Mouse (Mus musculus) CH12.LX (cell line): ENCODE data around the gene Nrp2. TPM values are rescaled to one million over a fixed set of nuclear protein-coding genes. Genes with fewer than 3 reads are reported as not detected.

Experiments
- DNase-seq: peaks from one replicate; pipeline ENCODE4 v3.0.0-alpha.2; 2013; ENCODE audit errors: extremely low read depth
- H3K27ac ChIP-seq: 2 replicates; pipeline ENCODE4 v1.5.1; 2012; ENCODE audit warnings: low read depth, mild to moderate bottlenecking, control low read depth, moderate library complexity; ENCODE audit not compliant: insufficient read depth
- H3K27me3 ChIP-seq: replicated peaks from 2 replicates; pipeline ENCODE3; 2012; ENCODE audit warnings: inconsistent platforms
- H3K36me3 ChIP-seq, 2 experiments: replicated peaks in 1 of 2; 2 replicates each; pipeline versions ENCODE3 to v1.6.1; 2012; ENCODE audit warnings: inconsistent platforms in 1 of 2, low read length in 1 of 2, mild to moderate bottlenecking in 1 of 2, mixed read lengths in 1 of 2, moderate library complexity in 1 of 2; ENCODE audit not compliant: control insufficient read depth in 1 of 2, insufficient read depth in 1 of 2
- H3K4me1 ChIP-seq, 2 experiments: 2 replicates each; pipeline ENCODE4 v1.6.1; 2012; ENCODE audit warnings: inconsistent platforms in 1 of 2, moderate library complexity in 1 of 2; ENCODE audit not compliant: insufficient read depth in 2 of 2, control insufficient read depth in 1 of 2
- H3K4me2 ChIP-seq: 2 replicates; pipeline ENCODE4 v1.6.1; 2012; ENCODE audit warnings: low read depth, mild to moderate bottlenecking, control low read depth; ENCODE audit not compliant: poor library complexity, insufficient read depth, severe bottlenecking
- H3K4me3 ChIP-seq, 3 experiments: fragments of 150-350 bp in 1 of 3; sonication (generic) in 1 of 3; replicated peaks in 1 of 3; 2 replicates each; pipeline versions ENCODE3 to v1.5.1; 2011 to 2012; ENCODE audit warnings: low read depth in 2 of 3, low read length in 2 of 3, mild to moderate bottlenecking in 2 of 3, moderate library complexity in 2 of 3, control low read depth in 1 of 3, improper control_type of control experiment in 1 of 3, inconsistent platforms in 1 of 3, mixed read lengths in 1 of 3; ENCODE audit not compliant: poor library complexity in 1 of 3
- H3K79me2 ChIP-seq: replicated peaks from 2 replicates; pipeline ENCODE4 v1.6.1; 2012; ENCODE audit warnings: mild to moderate bottlenecking, moderate library complexity; ENCODE audit not compliant: control insufficient read depth, poor library complexity, insufficient read depth, severe bottlenecking; ENCODE audit errors: extremely low read depth
- H3K9ac ChIP-seq: 2 replicates; pipeline ENCODE4 v1.6.1; 2012; ENCODE audit warnings: low read depth, mild to moderate bottlenecking, control low read depth, moderate library complexity; ENCODE audit not compliant: insufficient read depth
- H3K9me3 ChIP-seq: replicated peaks from 2 replicates; pipeline ENCODE3; 2012; ENCODE audit warnings: low read length, inconsistent platforms, mixed read lengths
- BHLHE40 ChIP-seq: IDR thresholded peaks from 2 replicates; pipeline ENCODE4 v1.6.1; 2011; ENCODE audit warnings: mild to moderate bottlenecking, low read depth, low read length, improper control_type of control experiment
- CHD2 ChIP-seq: IDR thresholded peaks from 2 replicates; pipeline ENCODE4 v1.6.1; 2011; ENCODE audit warnings: low read length, improper control_type of control experiment
- E2F4 ChIP-seq: IDR thresholded peaks from 2 replicates; pipeline ENCODE4 v1.6.1; 2011; ENCODE audit warnings: low read depth, low read length, improper control_type of control experiment; ENCODE audit not compliant: insufficient replicate concordance
- EP300 ChIP-seq: IDR thresholded peaks from 2 replicates; pipeline ENCODE4 v1.6.1; 2011; ENCODE audit warnings: low read length, improper control_type of control experiment
- HCFC1 ChIP-seq: IDR thresholded peaks from 2 replicates; pipeline ENCODE4 v1.6.1; 2012; ENCODE audit warnings: low read depth, mild to moderate bottlenecking, inconsistent platforms, low read length, improper control_type of control experiment
- JUN ChIP-seq: IDR thresholded peaks from 2 replicates; pipeline ENCODE4 v1.6.1; 2011; ENCODE audit warnings: low read depth, mild to moderate bottlenecking, low read length, improper control_type of control experiment, moderate library complexity; ENCODE audit not compliant: insufficient read depth
- MAFK ChIP-seq: IDR thresholded peaks from 2 replicates; pipeline ENCODE4 v1.6.1; 2011; ENCODE audit warnings: low read length, improper control_type of control experiment; ENCODE audit not compliant: insufficient replicate concordance
- MAX ChIP-seq: IDR thresholded peaks from 2 replicates; pipeline ENCODE4 v1.6.1; 2011; ENCODE audit warnings: low read length, improper control_type of control experiment
- MAZ ChIP-seq: IDR thresholded peaks from 2 replicates; pipeline ENCODE4 v1.6.1; 2012; ENCODE audit warnings: low read depth, mild to moderate bottlenecking, inconsistent platforms, low read length, improper control_type of control experiment, moderate library complexity
- MEF2A ChIP-seq: IDR thresholded peaks from 2 replicates; pipeline ENCODE4 v1.6.1; 2014; ENCODE audit warnings: low read depth, mild to moderate bottlenecking, inconsistent platforms, low read length, improper control_type of control experiment, borderline replicate concordance
- MYC ChIP-seq: IDR thresholded peaks from 2 replicates; pipeline ENCODE4 v1.6.1; 2011; ENCODE audit warnings: low read depth, mild to moderate bottlenecking, improper control_type of control experiment, low read length
- NRF1 ChIP-seq: IDR thresholded peaks from 2 replicates; pipeline ENCODE4 v1.6.1; 2014; ENCODE audit warnings: low read depth, mild to moderate bottlenecking, inconsistent platforms, low read length, improper control_type of control experiment, moderate library complexity
- PAX5 ChIP-seq: IDR thresholded peaks from 2 replicates; pipeline ENCODE4 v1.6.1; 2012; ENCODE audit warnings: low read length, inconsistent platforms, mixed read lengths
- POLR2A ChIP-seq: IDR thresholded peaks from 2 replicates; pipeline ENCODE4 v1.6.1; 2011; ENCODE audit warnings: low read depth, mild to moderate bottlenecking, improper control_type of control experiment, low read length
- POLR2AphosphoS2 ChIP-seq: IDR thresholded peaks from 2 replicates; pipeline ENCODE4 v1.6.1; 2011; ENCODE audit warnings: low read depth, low read length, improper control_type of control experiment
- RAD21 ChIP-seq: IDR thresholded peaks from 2 replicates; pipeline ENCODE4 v1.6.1; 2011; ENCODE audit warnings: low read depth, mild to moderate bottlenecking, low read length, improper control_type of control experiment, moderate library complexity
- SMC3 ChIP-seq: IDR thresholded peaks from 2 replicates; pipeline ENCODE4 v1.6.1; 2011; ENCODE audit warnings: low read depth, low read length, improper control_type of control experiment
- TBP ChIP-seq: conservative IDR thresholded peaks from 2 replicates; pipeline ENCODE4 v1.6.1; 2011; ENCODE audit warnings: low read depth, low read length, improper control_type of control experiment
- TCF12 ChIP-seq: IDR thresholded peaks from 2 replicates; pipeline ENCODE4 v1.6.1; 2014; ENCODE audit warnings: low read depth, mild to moderate bottlenecking, inconsistent platforms, low read length, improper control_type of control experiment
- UBTF ChIP-seq: IDR thresholded peaks from 2 replicates; pipeline ENCODE4 v1.6.1; 2012; ENCODE audit warnings: low read depth, mild to moderate bottlenecking, inconsistent platforms, low read length, improper control_type of control experiment, moderate library complexity
- USF1 ChIP-seq: IDR thresholded peaks from 2 replicates; pipeline ENCODE4 v1.6.1; 2014; ENCODE audit warnings: low read depth, mild to moderate bottlenecking, inconsistent platforms, low read length, improper control_type of control experiment
- USF2 ChIP-seq: conservative IDR thresholded peaks from 2 replicates; pipeline ENCODE4 v1.6.1; 2011; ENCODE audit warnings: low read depth, low read length, improper control_type of control experiment
- ZC3H11A ChIP-seq: IDR thresholded peaks from 2 replicates; pipeline ENCODE4 v1.6.1; 2012; ENCODE audit warnings: low read depth, mild to moderate bottlenecking, inconsistent platforms, low read length, improper control_type of control experiment
- ZKSCAN1 ChIP-seq: IDR thresholded peaks from 2 replicates; pipeline ENCODE4 v1.6.1; 2012; ENCODE audit warnings: low read depth, inconsistent platforms, low read length, improper control_type of control experiment, borderline replicate concordance
- ZNF384 ChIP-seq: IDR thresholded peaks from 2 replicates; pipeline ENCODE4 v1.6.1; 2012; ENCODE audit warnings: low read depth, low read length, improper control_type of control experiment, inconsistent platforms
- dilution Hi-C: fragments of 300-500 bp; cut with MboI; formaldehyde crosslinking; loops from 2 replicates; pipeline ENCODE4 v1.14.3; 2020; ENCODE audit warnings: low sequenced_read_pairs; ENCODE audit not compliant: extremely low pct_unique_long_range_greater_than_20kb, extremely low pct_ligation_motif_present
- in situ Hi-C: fragments of 300-500 bp; cut with MboI; formaldehyde crosslinking; loops from 3 replicates; pipeline ENCODE4 v1.14.3; 2019; ENCODE audit warnings: low sequenced_read_pairs, low pct_ligation_motif_present, low pct_unique_long_range_greater_than_20kb, mixed read lengths
- polyA plus RNA-seq: library from polyadenylated mRNA; unstranded; fragments of >175 nt; gene quantifications from 2 replicates; pipeline ENCODE4 v1.2.1, GENCODE M21; 2012; ENCODE audit warnings: low read depth; ENCODE audit not compliant: insufficient read length
- total RNA-seq, 2 experiments: library from RNA; depleted of rRNA; stranded (reverse); fragments of 300-350 nt in 1 of 2; fragments of >200 nt in 1 of 2; gene quantifications; 2 replicates each; pipeline ENCODE4 v1.2.3; 2012 to 2014

Nrp2 gene
- total and polyA plus RNA-seq, 3 experiments: 16.4 to 24.4 (median 17.3) TPM

GRCm38 (mm10) chr1:62783354-62784083 is 80.4 kb downstream of the Nrp2 start:
- Histone ChIP-seq H3K4me1 (peaks cover 0 to 25% of the 10 kb centered on the region in 2 experiments; a peak in 1 of 4 replicates), H3K4me2 (no peak overlapping the region), H3K79me2 (no peaks in the 10 kb centered on the region), H3K9me3 (no peaks in the 10 kb centered on the region), H3K27ac (no peak overlapping the region), H3K9ac (no peak overlapping the region), H3K36me3 (peaks cover 14 to 90% of the 10 kb centered on the region in 2 experiments), H3K4me3 (no peak overlapping the region), H3K27me3 (no peaks in the 10 kb centered on the region)
- TF ChIP-seq HCFC1: no peak
- TF ChIP-seq ZC3H11A: no peak
- no peak for TF ChIP-seq SMC3
- TF ChIP-seq POLR2A: no peak
- no peak for TF ChIP-seq JUN
- no peak for TF ChIP-seq USF1
- no peak for TF ChIP-seq USF2
- TF ChIP-seq MYC: no peak
- no peak for TF ChIP-seq NRF1
- no peak for TF ChIP-seq TBP
- TF ChIP-seq PAX5: no peak
- no peak for TF ChIP-seq E2F4
- no peak for TF ChIP-seq CHD2
- TF ChIP-seq MAZ: no peak
- TF ChIP-seq MAX: no peak
- TF ChIP-seq MAFK: no peak
- no peak for TF ChIP-seq POLR2AphosphoS2
- no peak for TF ChIP-seq ZKSCAN1
- DNase-seq: no peak
- in situ Hi-C loops (no loop called here), dilution Hi-C loops (no loop called here)

GRCm38 (mm10) chr1:62784084-62784392 is 81.0 kb downstream of the Nrp2 start:
- Histone ChIP-seq H3K9ac (no peak overlapping the region), H3K4me3 (no peak overlapping the region), H3K27me3 (no peaks in the 10 kb centered on the region), H3K9me3 (no peaks in the 10 kb centered on the region), H3K27ac (no peak overlapping the region), H3K4me2 (no peak overlapping the region), H3K79me2 (no peaks in the 10 kb centered on the region), H3K4me1 (peaks cover 0 to 25% of the 10 kb centered on the region in 2 experiments; a peak in 1 of 4 replicates), H3K36me3 (peaks cover 11 to 88% of the 10 kb centered on the region in 2 experiments)
- DNase-seq: no peak
- dilution Hi-C loops (no loop called here), in situ Hi-C loops (no loop called here)
- TF ChIP-seq HCFC1 (no peak), MAFK (no peak), JUN (no peak), ZNF384 (no peak), USF1 (no peak), UBTF (no peak), SMC3 (no peak), RAD21 (no peak), MEF2A (no peak), TCF12 (no peak), BHLHE40 (no peak), POLR2AphosphoS2 (no peak), EP300 (no peak)
